Mouse (Mus musculus): ENCODE data around the gene Gm3776.
"Not testable (repeated sequence)": the region's sequence is repeated elsewhere in the genome, so short reads cannot be mapped to it uniquely, and the experiment has no call there.

Gene Gm3776

DNA sequence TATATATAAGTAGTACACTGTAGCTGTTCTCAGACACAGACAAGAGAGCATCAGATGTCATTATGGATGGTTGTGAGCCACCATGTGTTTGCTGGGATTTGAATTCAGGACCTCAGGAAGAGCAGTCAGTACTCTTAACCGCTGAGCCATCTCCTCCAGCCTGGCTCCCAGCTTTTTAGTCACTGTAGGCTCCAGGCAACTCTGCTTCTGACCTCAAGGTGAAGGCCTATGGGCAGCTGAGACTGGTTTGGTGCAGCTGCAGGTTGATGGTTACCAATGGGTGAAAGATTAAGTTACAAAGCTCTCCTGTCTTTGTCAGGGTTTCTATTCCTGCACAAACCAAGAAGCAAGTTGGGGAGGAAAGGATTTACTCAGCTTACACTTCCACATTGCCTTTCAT is 36.8 kb downstream of the Gm3776 start:
- CTCF ChIA-PET: not testable (repeated sequence)

DNA sequence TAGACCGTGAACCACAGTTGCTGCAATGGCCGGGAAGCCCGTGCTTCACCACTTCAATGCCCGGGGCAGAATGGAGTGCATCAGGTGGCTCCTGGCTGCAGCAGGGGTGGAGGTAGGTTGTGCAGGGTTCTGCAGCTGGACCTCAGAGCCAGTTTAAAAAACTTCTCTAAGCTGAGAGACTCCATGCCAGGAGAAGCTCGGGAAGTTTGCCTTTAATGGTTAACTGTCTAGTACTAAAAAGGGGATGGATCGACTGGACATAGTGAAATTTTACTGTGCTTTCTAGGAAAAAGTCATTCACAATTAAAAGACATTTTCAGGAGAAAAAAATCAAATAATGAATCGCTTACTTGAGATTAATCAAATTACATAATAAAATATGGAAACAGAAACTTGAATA is 37.9 kb downstream of the Gm3776 start:
- CTCF ChIA-PET: not testable (repeated sequence)

DNA sequence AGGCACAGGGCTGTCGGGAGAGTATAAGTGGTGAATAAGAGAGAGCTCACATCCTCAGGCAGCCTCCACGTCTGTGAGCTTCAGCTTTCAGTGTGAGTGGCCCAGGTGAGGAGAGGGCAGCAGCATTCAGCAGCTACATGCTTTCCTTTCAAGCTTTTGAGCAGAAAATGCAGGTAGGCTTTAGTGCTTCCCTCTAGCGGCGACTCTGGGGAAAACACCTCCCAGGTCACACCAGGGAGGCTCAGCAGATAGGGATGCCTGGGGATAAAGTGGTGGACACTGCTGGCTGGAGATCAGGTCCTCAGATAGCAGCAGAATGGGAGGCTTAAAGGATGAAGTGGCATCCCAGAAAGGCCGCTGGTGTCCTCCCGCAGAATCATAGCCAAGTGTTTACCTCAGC is 39.2 kb downstream of the Gm3776 start:
- CTCF ChIA-PET: not testable (repeated sequence)

- CTCF ChIA-PET: no interaction called here
These were observed 41.3 kb downstream of the Gm3776 start for GRCm38 (mm10) chr9:78298232-78298631.

DNA sequence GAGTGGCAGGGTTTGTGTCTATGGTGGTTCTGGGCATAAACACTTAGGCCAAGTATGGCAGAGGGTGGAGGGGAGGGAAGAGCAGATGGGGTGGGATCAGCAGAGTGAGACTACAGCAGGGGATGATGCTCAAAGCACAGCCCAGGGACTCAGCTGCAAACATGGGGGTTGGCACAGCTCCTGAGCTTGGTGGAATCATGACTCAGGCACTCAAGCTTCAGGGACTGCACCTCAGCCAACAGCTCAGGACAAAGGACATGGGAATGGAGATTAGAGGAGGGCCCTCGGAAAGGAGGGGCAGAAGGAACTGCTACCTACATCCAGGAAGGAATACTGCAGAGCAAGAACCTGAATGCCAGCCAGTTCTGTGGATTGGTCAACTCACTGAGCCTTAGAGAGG is 42.2 kb downstream of the Gm3776 start:
- CTCF ChIA-PET: not testable (repeated sequence)

- CTCF ChIA-PET: not testable (repeated sequence)
These were observed 51.2 kb downstream of the Gm3776 start for GRCm38 (mm10) chr9:78308122-78308521.

- CTCF ChIA-PET: no interaction called here
These were observed 57.8 kb downstream of the Gm3776 start, which contains the start of gene Omt2a for GRCm38 (mm10) chr9:78314696-78315095. Gene Omt2a, minus strand, starts transcription at chr9:78314796.

All from spleen, embryonic (tissue).